Mouse (Mus musculus) hindbrain, postnatal 0 days (tissue): ENCODE results near the gene Col19a1. TPM values are rescaled to one million over a fixed set of nuclear protein-coding genes. Genes with fewer than 3 reads are reported as not detected.

Experiments
- ATAC-seq: fragments of 200-750 bp; cut with Nextera tagmentation; 2 replicates; pipeline ENCODE4 v1.8.0; 2017; ENCODE audit warnings: mild to moderate bottlenecking, moderate TSS enrichment, moderate library complexity
- DNase-seq: peaks from one replicate; pipeline ENCODE4 v3.0.0-alpha.2; 2015; ENCODE audit warnings: low spot score
- H3K27ac ChIP-seq: fragments of 300-500 bp; sonication (generic); 2 replicates; pipeline ENCODE4 v1.5.1; 2014; ENCODE audit warnings: mild to moderate bottlenecking
- H3K27me3 ChIP-seq: fragments of 300-500 bp; sonication (generic); 2 replicates; pipeline ENCODE4 v1.6.1; 2014; ENCODE audit warnings: low read length, mixed read lengths; ENCODE audit not compliant: insufficient read depth
- H3K36me3 ChIP-seq: fragments of 300-500 bp; sonication (generic); 2 replicates; pipeline ENCODE4 v1.6.1; 2014; ENCODE audit warnings: low read length, mixed read lengths; ENCODE audit not compliant: insufficient read depth
- H3K4me1 ChIP-seq: fragments of 300-500 bp; sonication (generic); 2 replicates; pipeline ENCODE4 v1.6.1; 2014; ENCODE audit warnings: antibody characterized with exemption, low read length, mixed read lengths; ENCODE audit not compliant: insufficient read depth
- H3K4me2 ChIP-seq: fragments of 300-500 bp; sonication (generic); 2 replicates; pipeline ENCODE4 v1.6.1; 2014; ENCODE audit warnings: low read depth, mild to moderate bottlenecking, low read length, moderate library complexity, mixed read lengths
- H3K4me3 ChIP-seq: fragments of 300-500 bp; sonication (generic); 2 replicates; pipeline ENCODE4 v1.5.1; 2014; ENCODE audit warnings: low read length
- H3K9ac ChIP-seq: fragments of 300-500 bp; sonication (generic); replicated peaks from 2 replicates; pipeline ENCODE4 v1.6.1; 2014; ENCODE audit warnings: mild to moderate bottlenecking, low read length, moderate library complexity, mixed read lengths
- H3K9me3 ChIP-seq: fragments of 300-500 bp; sonication (generic); 2 replicates; pipeline ENCODE4 v1.6.1; 2016; ENCODE audit warnings: low read length, mixed read lengths
- CTCF ChIP-seq: IDR thresholded peaks from 2 replicates; pipeline ENCODE4 v1.5.1; 2016; ENCODE audit warnings: antibody characterized with exemption, control low read depth, low read depth
- WGBS: fragments of 180-500 bp; shearing (Covaris S2); extraction: QIAGEN DNeasy Blood & Tissue Kit; methylation state at CpG from one replicate; pipeline ENCODE4 v1.1.7; 2014; 5-methylcytosine and 5-hydroxymethylcytosine counted together
- polyA plus RNA-seq: library from polyadenylated mRNA; unstranded; fragments of >200 nt; fragmentation: Nextera tagmentation; extraction: Ambion mirVana; gene quantifications from 2 replicates; pipeline ENCODE4 v1.2.1, GENCODE M21; 2015
- total RNA-seq: library from RNA; depleted of rRNA; stranded (reverse); fragments of >200 nt; gene quantifications from 2 replicates; pipeline ENCODE4 v1.2.3, GENCODE M21; 2014

The Col19a1 gene
- total and polyA plus RNA-seq, 2 experiments from 2014 or later = 2.2 to 2.7 TPM

GRCm38 (mm10) chr1:24527194-24527593 lies 60.1 kb downstream of the Col19a1 start:
- no peaks in the 10 kb centered on the region for H3K4me1 ChIP-seq
- H3K27me3 ChIP-seq = no peaks in the 10 kb centered on the region
- TF ChIP-seq CTCF = no peak
- H3K4me3 ChIP-seq = no peak overlapping the region
- ATAC-seq (no peak), DNase-seq (no peak)
- H3K9me3 ChIP-seq = no peaks in the 10 kb centered on the region
- H3K36me3 ChIP-seq = no peaks in the 10 kb centered on the region
- H3K4me2 ChIP-seq = no peak overlapping the region
- WGBS = 68% methylated on average over 2 of the region's 2 CpGs
- no peak overlapping the region for H3K9ac ChIP-seq
- H3K27ac ChIP-seq = no peak overlapping the region

- Histone ChIP-seq H3K9ac (no peak overlapping the region), H3K4me2 (no peak overlapping the region), H3K27me3 (no peaks in the 10 kb centered on the region), H3K4me3 (no peak overlapping the region), H3K27ac (no peak overlapping the region), H3K36me3 (no peaks in the 10 kb centered on the region), H3K4me1 (no peaks in the 10 kb centered on the region), H3K9me3 (no peaks in the 10 kb centered on the region)
- TF ChIP-seq CTCF = no peak
- WGBS = 52% methylated on average over 4 of the region's 4 CpGs
- ATAC-seq = no peak
- peak; percentile 35 for DNase-seq
Measured at GRCm38 (mm10) chr1:24517462-24517861, 69.8 kb downstream of the Col19a1 start.

GRCm38 (mm10) chr1:24515341-24515740 lies 71.9 kb downstream of the Col19a1 start:
- Histone ChIP-seq H3K9me3 (no peaks in the 10 kb centered on the region), H3K9ac (no peak overlapping the region), H3K27me3 (no peaks in the 10 kb centered on the region), H3K4me2 (no peak overlapping the region), H3K4me3 (no peak overlapping the region), H3K27ac (no peak overlapping the region), H3K4me1 (no peaks in the 10 kb centered on the region), H3K36me3 (no peaks in the 10 kb centered on the region)
- 55% methylated on average over 5 of the region's 5 CpGs for WGBS
- no peak for ATAC-seq
- DNase-seq = peak; percentile 53
- no peak for TF ChIP-seq CTCF

GRCm38 (mm10) chr1:24511536-24511935 lies 75.7 kb downstream of the Col19a1 start:
- TF ChIP-seq CTCF = no peak
- no peak overlapping the region for H3K4me3 ChIP-seq
- H3K9me3 ChIP-seq = no peaks in the 10 kb centered on the region
- H3K36me3 ChIP-seq = no peaks in the 10 kb centered on the region
- no peak for DNase-seq
- no peak overlapping the region for H3K4me2 ChIP-seq
- H3K27me3 ChIP-seq = no peaks in the 10 kb centered on the region
- WGBS = 85% methylated on average over 6 of the region's 6 CpGs
- H3K27ac ChIP-seq = no peak overlapping the region
- no peak for ATAC-seq
- H3K9ac ChIP-seq = no peak overlapping the region
- no peaks in the 10 kb centered on the region for H3K4me1 ChIP-seq

- no peak overlapping the region for H3K4me3 ChIP-seq
- 61% methylated on average over 4 of the region's 4 CpGs for WGBS
- no peak for TF ChIP-seq CTCF
- H3K27ac ChIP-seq = no peak overlapping the region
- no peaks in the 10 kb centered on the region for H3K27me3 ChIP-seq
- H3K4me2 ChIP-seq = no peak overlapping the region
- no peaks in the 10 kb centered on the region for H3K4me1 ChIP-seq
- ATAC-seq (peak; percentile 32; the same call in 1 of the 2 replicates), DNase-seq (peak; percentile 33)
- no peaks in the 10 kb centered on the region for H3K9me3 ChIP-seq
- H3K36me3 ChIP-seq = no peaks in the 10 kb centered on the region
- no peak overlapping the region for H3K9ac ChIP-seq
Measured at GRCm38 (mm10) chr1:24495400-24495799, 91.9 kb downstream of the Col19a1 start.

GRCm38 (mm10) chr1:24484161-24484560 lies 103.1 kb downstream of the Col19a1 start:
- no peak for ATAC-seq
- no peaks in the 10 kb centered on the region for H3K27me3 ChIP-seq
- no peak overlapping the region for H3K4me2 ChIP-seq
- no peak overlapping the region for H3K9ac ChIP-seq
- H3K9me3 ChIP-seq = no peaks in the 10 kb centered on the region
- no peak for TF ChIP-seq CTCF
- no peaks in the 10 kb centered on the region for H3K36me3 ChIP-seq
- no peaks in the 10 kb centered on the region for H3K4me1 ChIP-seq
- H3K27ac ChIP-seq = no peak overlapping the region
- H3K4me3 ChIP-seq = no peak overlapping the region
- DNase-seq = no peak
- 68% methylated on average over 5 of the region's 5 CpGs for WGBS

- H3K36me3 ChIP-seq = no peaks in the 10 kb centered on the region
- no peak overlapping the region for H3K27ac ChIP-seq
- DNase-seq (no peak), ATAC-seq (no peak)
- no peaks in the 10 kb centered on the region for H3K4me1 ChIP-seq
- no peaks in the 10 kb centered on the region for H3K9me3 ChIP-seq
- no peak for TF ChIP-seq CTCF
- WGBS = 70% methylated on average over 7 of the region's 7 CpGs
- H3K4me2 ChIP-seq = no peak overlapping the region
- no peak overlapping the region for H3K9ac ChIP-seq
- no peaks in the 10 kb centered on the region for H3K27me3 ChIP-seq
- no peak overlapping the region for H3K4me3 ChIP-seq
Measured at GRCm38 (mm10) chr1:24471096-24471710, 116.1 kb downstream of the Col19a1 start.
